Mouse (Mus musculus): ENCODE measurements around the gene Apbb1.
A peak's percentile ranks its signal among the peaks of the same experiment; 100 is the strongest.

The Apbb1 gene

DNA sequence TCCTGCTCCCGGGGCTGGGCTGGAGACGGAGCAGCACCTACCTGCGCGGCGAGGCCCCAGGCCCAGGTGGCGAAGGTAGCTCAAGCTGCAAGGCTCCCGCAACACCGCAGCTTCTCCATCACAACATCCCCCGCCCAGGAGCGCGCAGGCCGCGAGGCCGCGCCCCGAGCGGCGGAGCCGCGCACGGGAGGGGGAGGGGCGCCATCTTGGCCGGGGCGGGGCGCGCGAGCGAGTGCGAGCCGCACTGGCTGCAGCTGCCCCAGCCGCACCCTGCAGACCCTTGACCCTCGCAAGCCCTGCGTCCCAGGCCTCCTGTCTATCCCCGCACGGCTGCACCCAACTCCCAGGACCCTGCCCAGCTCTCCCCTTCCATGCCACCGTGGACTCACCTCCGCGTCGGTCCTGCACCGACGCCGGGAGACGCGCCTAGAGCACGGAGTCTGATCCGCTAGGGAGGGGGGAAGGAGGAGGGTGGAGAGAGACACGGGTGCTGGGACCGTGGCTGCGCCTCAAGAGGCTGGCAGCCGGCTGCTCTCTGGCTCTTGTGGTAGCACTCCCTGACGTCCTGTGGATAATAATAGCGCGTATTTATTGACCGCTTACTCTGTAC lies at the start of gene Apbb1:
Gene Apbb1 (minus strand): TSS at position 560 of the 610 bp plus-strand sequence.
- peak; percentile 89 for DNase-seq

DNA sequence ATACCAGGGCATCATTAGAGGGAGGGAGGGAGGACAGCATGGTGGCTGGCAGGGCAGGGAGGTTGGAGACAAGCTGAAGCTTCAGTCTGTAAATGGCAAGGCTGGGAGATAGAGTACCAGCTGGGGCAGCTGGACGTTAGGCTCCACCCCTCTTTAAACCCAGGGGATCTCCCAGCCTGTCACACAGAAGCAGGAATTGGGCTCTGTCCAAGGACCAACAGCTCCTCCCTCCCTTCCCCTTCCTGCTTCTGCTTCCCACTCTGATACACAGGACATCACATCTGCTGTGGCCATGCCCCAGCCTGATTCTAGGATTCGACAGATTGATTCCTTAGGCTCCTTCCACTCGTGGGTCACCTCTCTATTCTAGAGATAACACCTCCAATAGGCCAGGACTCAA lies 47.2 kb upstream of the Apbb1 start:
- no peak for DNase-seq

DNA sequence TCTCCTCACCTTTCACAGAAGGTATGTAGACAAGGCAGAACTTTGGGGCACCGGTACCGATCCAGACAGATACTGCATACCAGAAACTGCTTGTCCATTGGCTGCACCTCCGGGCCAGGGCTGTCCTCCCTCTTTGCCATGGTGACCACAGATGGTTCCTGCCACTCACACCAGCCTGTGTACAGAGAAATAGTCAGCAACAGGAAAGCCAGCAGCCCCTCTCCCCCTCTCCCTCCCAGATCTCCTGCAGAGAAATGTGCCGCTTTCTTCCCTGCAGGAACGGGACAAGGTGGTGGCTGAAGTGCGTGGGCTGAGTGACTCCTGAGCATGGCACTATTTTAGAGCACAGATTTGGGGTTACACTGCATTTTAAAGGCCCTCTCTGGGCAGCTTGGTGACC lies 43.9 kb upstream of the Apbb1 start:
- no peak for DNase-seq

- no peak for DNase-seq
These were observed 40.3 kb upstream of the Apbb1 start for GRCm38 (mm10) chr7:105621646-105622292.

GRCm38 (mm10) chr7:105621053-105621452 lies 39.6 kb upstream of the Apbb1 start:
- DNase-seq: no peak

GRCm38 (mm10) chr7:105619701-105620100 lies 38.2 kb upstream of the Apbb1 start:
- no peak for DNase-seq

GRCm38 (mm10) chr7:105617810-105618209 lies 36.4 kb upstream of the Apbb1 start:
- DNase-seq: no peak

GRCm38 (mm10) chr7:105616561-105616960 lies 35.1 kb upstream of the Apbb1 start:
- no peak for DNase-seq

DNA sequence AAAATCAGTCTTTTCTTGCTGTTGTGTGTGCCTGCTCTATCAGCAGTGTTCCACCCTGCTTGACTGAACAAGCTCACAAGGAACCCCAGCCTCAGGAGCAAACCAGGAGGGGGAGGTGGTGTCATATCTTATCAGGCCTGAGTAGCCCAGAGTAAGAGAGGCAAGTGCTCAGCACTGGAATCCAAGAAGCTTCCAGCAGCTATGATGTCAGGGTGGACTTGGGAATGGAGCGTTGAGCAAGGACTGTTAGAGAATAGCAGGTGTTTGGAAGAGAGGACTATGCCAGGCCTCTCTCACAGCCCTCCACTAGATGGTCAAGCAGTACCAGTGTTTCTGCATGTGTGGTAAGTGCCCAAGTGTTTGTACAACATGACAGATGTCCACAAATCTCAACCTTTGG lies 34.3 kb upstream of the Apbb1 start:
- DNase-seq: no peak

GRCm38 (mm10) chr7:105614400-105614799 lies 32.9 kb upstream of the Apbb1 start:
- DNase-seq: no peak

DNA sequence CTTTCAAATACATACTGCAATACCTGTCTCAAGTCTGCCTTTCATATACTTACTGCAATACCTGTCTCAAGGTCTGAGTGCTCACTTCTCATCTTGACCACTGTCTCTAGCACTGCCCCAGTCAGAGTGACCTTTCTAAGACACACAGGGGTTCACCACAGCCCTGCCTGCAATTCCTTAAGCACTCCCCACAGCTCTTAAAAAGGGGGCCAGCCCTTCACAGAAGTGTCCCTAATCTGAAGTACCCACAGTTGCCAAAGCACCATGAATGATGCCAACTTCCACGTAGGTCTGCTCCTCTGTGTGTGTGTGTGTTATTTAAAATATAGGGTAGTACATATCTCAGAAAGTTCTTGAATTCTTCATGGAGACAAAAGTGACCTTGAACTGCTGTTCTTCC lies 30.3 kb upstream of the Apbb1 start:
- no peak for DNase-seq

DNA sequence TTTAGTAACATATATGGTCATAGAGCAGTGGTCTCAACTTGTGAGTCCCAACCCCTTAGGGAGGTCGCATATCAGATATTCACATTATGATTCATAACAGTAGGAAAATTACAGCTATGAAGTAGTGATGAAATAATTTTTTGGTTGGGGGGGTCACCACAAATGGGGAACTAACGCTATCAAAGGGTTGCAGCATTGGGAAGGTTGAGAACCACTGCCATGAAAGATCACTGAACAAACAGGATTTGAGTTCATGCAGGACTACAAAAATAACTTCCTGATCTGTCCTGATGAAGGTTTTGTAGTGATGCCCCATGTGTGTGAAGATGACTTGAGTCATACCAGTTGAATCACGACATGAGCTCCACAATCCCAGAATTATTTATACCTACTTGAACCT lies 27.0 kb upstream of the Apbb1 start:
- DNase-seq: no peak

DNA sequence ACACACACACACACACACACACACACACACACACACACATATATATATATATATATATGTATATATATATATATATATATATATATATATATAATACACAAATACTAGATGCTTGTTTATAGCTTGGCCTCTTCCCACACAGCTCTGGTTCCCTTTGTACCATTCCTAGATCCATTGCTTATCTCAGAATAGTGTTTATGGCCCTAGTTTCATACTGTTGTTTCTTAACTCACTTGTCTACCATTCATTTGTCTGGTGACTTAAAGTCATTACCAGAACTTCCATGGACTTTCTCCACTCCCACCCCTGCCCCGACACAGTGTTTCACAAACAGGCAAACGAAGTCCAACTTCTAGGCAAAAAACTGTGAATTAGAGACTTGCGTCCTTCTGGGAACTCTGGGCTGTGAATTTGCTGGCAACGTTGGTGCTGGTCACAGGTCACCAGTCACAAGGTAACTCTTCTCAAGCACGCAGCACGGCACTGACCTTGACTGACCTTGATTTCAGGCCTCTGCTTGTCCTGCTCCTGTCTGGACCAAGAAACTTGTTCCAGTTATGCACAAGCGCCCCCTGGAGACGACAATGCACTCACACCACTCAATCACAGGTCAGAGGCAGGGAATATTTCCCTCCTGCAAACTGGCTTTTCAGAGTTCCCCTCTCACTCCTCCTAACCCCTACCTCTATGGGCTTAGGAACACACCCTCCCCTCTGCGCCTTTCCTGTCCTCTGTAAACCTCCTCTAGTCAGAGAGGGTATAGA lies 21.6 kb upstream of the Apbb1 start:
- DNase-seq: peak; percentile 68

DNA sequence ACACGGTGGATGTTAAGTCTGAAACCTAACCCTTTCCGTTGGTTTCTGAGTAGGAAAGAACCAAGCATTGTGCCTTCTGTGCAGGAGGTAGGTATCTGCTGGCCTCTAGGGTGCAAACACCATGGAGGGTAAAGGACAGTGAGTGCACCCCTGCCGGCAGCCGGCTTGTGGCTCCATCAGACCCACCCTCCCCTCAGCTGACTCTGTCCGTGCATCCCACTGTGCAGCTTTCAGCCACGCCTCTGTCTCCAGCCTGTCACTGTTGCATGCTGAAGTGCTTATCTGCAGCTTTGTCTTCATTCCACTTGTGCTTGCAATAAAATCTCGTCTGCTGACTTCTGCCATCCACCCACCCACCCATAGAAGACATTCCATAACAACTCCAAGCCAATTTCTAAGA lies 8.6 kb upstream of the Apbb1 start:
- no peak for DNase-seq

- no peak for DNase-seq
These were observed 7.0 kb upstream of the Apbb1 start for GRCm38 (mm10) chr7:105588325-105588912.

DNA sequence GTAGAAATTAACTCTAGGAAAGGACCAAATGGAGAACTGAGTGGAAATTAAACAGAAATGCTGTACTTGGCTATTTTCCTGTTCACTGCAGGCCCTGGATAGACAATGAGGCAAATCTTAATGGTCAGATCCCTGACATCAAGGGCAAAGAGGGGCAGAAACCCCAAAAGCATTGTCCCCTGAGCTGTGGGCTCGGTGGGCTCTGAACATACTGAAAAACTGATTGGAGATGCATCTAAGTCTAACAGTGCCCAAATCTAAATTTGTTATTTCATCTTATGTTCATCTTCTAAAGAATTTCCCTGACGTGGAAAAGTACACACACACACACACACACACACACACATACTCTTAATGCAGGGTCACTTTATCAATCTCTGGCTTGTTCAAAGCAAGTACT lies 506 bp upstream of the Apbb1 start:
- DNase-seq: no peak

- DNase-seq: peak; percentile 44
These were observed 795 bp downstream of the Apbb1 start for GRCm38 (mm10) chr7:105580627-105581089.

DNA sequence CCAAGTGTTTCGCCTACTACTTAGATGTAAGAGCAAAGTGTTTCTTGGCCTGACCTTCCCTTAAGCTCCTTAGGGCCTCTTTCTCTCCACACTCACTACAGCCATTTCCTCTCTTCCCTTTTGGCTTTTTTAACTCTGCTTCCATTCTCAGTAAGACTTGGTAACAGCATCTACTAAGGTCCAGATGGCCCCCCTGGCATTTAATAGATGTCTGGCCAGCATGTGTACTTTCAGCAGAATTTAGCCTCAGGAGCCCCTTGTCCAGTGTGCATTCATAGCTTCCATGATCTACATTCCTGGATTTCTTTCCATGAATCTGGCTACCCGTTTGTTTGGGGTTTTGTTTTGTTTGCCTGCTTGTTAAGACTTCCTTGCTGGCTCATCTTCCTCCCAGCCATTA lies 3.0 kb downstream of the Apbb1 start:
- DNase-seq: no peak

GRCm38 (mm10) chr7:105577377-105577871 lies 4.0 kb downstream of the Apbb1 start:
- no peak for DNase-seq

DNA sequence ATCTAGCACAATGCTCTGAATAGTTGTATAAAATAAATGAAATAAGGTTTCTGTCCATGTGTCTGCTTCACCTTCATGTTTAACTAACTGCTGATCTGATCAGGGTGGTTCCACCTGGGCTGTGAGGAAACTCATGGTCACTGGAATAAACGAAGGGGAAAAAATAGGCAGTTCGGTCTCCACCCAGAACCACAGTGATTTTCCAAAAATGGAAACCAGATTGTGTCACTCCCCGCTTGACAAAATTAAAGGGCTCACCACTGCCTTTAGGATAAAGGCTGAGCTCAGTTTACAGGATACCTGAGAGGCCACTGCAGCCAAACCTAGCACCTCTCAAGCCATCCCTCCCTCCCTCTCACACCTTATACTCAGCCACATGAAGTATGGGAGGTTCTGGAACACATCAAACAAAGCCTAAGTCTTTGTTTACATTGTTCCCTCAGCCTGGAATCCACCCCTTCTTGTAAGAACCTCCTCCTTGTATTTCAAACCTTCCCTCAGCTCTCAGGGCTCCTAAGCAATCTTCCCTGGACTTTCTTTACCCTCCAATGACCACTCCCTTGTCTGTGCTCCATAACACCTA lies 5.2 kb downstream of the Apbb1 start:
- no peak for DNase-seq

GRCm38 (mm10) chr7:105574537-105574936 lies 6.9 kb downstream of the Apbb1 start:
- no peak for DNase-seq

- DNase-seq: no peak
These were observed 8.5 kb downstream of the Apbb1 start for GRCm38 (mm10) chr7:105572949-105573348.

DNA sequence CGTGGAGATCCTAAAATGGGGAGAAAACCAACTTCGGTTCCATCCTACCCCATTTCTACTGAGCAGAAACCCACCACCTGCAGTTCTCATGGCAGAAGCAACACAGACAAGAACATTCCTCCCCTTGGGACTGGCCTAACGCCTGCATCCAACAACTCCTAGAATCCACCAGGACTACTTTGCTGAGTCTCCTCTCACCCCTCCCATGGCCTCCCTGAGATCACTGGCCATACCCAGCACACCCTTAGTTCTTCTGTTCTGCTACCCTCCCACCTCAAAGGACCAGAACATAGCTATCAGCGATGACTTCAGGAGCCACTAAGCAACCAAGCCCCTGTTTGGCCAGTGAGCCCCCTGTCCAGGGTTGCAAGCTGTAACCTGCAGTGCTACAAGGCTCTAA lies 10.7 kb downstream of the Apbb1 start:
- no peak for DNase-seq

All from right cerebral cortex, postnatal 4 days (tissue).